Mouse (Mus musculus): Measurements from ENCODE around the gene Tbx2. TPM values are rescaled to one million over a fixed set of nuclear protein-coding genes. Genes with fewer than 3 reads are reported as not detected.

Tbx2 gene
- polyA plus RNA-seq, 1 experiment from 2014 or later, result 0.37 TPM

DNA sequence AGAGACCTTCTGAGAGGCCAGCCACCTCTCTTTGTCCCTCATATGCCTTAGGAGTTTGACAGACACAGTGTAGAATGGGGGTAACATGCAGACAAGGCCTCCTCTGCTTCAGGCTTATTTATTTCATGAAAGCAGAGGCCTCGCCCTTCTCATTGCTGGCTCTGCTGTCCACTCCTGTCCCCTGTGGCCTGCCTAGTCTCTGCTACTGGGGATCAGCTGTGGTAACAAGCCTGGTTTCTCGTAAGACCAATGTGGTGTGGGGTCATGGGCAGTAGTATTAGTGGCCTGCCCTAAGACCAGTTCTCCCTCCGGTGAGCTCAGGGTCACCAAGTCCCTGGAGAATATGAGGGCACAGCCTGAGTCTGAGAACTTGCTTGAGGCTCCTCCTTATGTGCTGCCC is 11.4 kb upstream of the Tbx2 start:
- Histone ChIP-seq H3K9ac (replicated peaks; ENCODE audit: low read depth, low read length) (no peak overlapping the region), H3K36me3 (ENCODE audit: control insufficient read depth, insufficient read depth, low read length) (no peaks in the 10 kb centered on the region), H3K27ac (ENCODE audit: low read depth, low read length) (no peak overlapping the region), H3K4me2 (ENCODE audit: low read depth, low read length) (no peak overlapping the region), H3K27me3 (ENCODE audit: control insufficient read depth, insufficient read depth, low read length) (no peaks in the 10 kb centered on the region), H3K9me3 (ENCODE audit: control insufficient read depth, low read length) (no peaks in the 10 kb centered on the region), H3K4me3 (ENCODE audit: low read depth, low read length) (no peak overlapping the region), H3K4me1 (ENCODE audit: control insufficient read depth, insufficient read depth, low read length) (no peaks in the 10 kb centered on the region)
- 83% methylated on average over 3 of the region's 3 CpGs for WGBS
- ATAC-seq (ENCODE audit: low read depth), result no peak

DNA sequence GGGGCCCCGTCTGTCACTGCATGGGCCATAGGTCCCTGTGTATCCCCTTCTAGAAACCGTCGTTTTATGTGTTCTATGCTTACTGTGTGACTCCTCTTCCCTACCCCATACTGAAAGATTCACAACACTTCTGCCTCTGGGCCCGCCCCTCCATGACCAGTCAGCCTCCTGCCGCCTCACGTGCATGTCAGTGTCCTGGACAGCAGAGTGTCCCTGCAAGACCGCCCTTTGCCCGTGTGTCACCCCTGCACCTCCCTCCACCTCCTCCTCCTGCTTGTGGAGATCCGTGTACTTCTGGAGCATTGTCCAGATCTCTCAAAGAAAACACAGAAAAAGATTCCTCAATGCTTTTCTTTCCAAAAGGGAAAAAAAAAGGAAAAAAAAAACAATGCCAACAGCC is 10.7 kb upstream of the Tbx2 start:
- Histone ChIP-seq H3K4me1 (ENCODE audit: control insufficient read depth, insufficient read depth, low read length) (no peaks in the 10 kb centered on the region), H3K4me2 (ENCODE audit: low read depth, low read length) (no peak overlapping the region), H3K9ac (replicated peaks; ENCODE audit: low read depth, low read length) (no peak overlapping the region), H3K27me3 (ENCODE audit: control insufficient read depth, insufficient read depth, low read length) (peaks cover 4% of the 10 kb centered on the region), H3K36me3 (ENCODE audit: control insufficient read depth, insufficient read depth, low read length) (no peaks in the 10 kb centered on the region), H3K27ac (ENCODE audit: low read depth, low read length) (no peak overlapping the region), H3K4me3 (ENCODE audit: low read depth, low read length) (no peak overlapping the region), H3K9me3 (ENCODE audit: control insufficient read depth, low read length) (no peaks in the 10 kb centered on the region)
- ATAC-seq (ENCODE audit: low read depth), result no peak
- 77% methylated on average over 9 of the region's 9 CpGs for WGBS

DNA sequence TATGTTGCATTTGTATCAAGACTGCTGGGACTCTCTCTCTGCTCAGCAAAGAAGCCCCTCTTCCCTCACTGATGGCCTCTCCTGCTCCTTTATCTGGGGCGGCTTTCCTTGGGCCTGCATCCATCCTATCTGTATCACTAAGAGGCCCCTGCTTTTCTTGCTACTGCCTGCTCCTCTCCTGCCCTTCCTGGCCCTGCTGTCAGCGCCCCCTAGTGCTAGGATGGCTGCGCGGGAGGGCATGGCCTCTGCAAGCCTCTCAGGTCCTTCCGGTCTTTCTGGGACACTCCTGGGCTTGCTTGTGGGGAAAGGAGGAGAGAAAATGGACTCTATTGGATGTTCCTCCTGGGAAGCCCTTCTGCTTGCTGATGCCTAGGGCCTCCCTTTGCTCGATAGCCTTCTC is 9.2 kb upstream of the Tbx2 start:
- Histone ChIP-seq H3K36me3 (ENCODE audit: control insufficient read depth, insufficient read depth, low read length) (no peaks in the 10 kb centered on the region), H3K27ac (ENCODE audit: low read depth, low read length) (no peak overlapping the region), H3K4me1 (ENCODE audit: control insufficient read depth, insufficient read depth, low read length) (no peaks in the 10 kb centered on the region), H3K4me2 (ENCODE audit: low read depth, low read length) (no peak overlapping the region), H3K4me3 (ENCODE audit: low read depth, low read length) (no peak overlapping the region), H3K27me3 (ENCODE audit: control insufficient read depth, insufficient read depth, low read length) (peaks cover 18% of the 10 kb centered on the region), H3K9me3 (ENCODE audit: control insufficient read depth, low read length) (no peaks in the 10 kb centered on the region), H3K9ac (replicated peaks; ENCODE audit: low read depth, low read length) (no peak overlapping the region)
- 8% methylated on average over 6 of the region's 6 CpGs for WGBS
- ATAC-seq (ENCODE audit: low read depth), result no peak

DNA sequence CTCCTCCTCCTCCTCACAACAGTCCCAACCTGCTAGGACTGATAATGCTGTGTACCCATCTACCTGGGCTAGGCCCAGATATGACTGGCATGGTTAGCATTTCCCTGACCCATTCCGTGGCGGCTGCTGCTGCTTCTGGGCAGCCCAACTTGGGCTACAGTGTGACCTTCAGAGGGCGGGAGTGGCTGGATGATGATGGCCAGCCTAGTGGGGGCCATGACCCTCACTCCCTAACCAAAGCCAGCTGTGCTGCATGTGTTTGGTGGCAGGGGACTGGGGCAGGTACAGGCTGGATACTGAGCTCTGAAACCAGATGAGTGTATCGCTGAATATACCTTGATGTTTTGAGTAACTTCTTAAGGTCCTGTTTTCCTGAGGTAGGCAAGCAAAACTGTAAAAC is 8.6 kb upstream of the Tbx2 start:
- H3K4me2 ChIP-seq (ENCODE audit: low read depth, low read length), result no peak overlapping the region
- H3K27me3 ChIP-seq (ENCODE audit: control insufficient read depth, insufficient read depth, low read length), result peaks cover 24% of the 10 kb centered on the region
- ATAC-seq (ENCODE audit: low read depth), result no peak
- H3K4me1 ChIP-seq (ENCODE audit: control insufficient read depth, insufficient read depth, low read length), result no peaks in the 10 kb centered on the region
- no peaks in the 10 kb centered on the region for H3K36me3 ChIP-seq (ENCODE audit: control insufficient read depth, insufficient read depth, low read length)
- H3K9me3 ChIP-seq (ENCODE audit: control insufficient read depth, low read length), result no peaks in the 10 kb centered on the region
- WGBS, result 88% methylated on average over 4 of the region's 4 CpGs
- H3K27ac ChIP-seq (ENCODE audit: low read depth, low read length), result no peak overlapping the region
- no peak overlapping the region for H3K4me3 ChIP-seq (ENCODE audit: low read depth, low read length)
- H3K9ac ChIP-seq (replicated peaks; ENCODE audit: low read depth, low read length), result no peak overlapping the region

DNA sequence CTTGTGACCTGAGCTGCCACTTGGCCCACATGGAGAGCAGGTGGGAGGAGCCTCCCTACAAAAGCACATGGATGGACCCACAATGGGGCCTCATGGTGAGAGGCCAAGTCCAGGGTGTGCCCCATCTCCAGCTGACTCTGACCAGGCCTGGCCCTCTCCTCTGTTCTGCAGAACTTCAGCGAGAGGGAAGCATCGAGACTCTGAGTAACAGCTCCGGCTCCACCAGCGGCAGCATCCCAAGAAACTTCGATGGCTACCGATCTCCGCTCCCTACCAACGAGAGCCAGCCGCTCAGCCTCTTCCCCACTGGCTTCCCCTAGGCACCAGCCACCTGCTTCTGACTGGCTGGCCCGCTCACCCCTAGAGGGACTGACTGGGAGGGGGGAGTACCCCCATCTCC is 7.3 kb upstream of the Tbx2 start:
- H3K36me3 ChIP-seq (ENCODE audit: control insufficient read depth, insufficient read depth, low read length), result no peaks in the 10 kb centered on the region
- H3K4me2 ChIP-seq (ENCODE audit: low read depth, low read length), result no peak overlapping the region
- no peak overlapping the region for H3K27ac ChIP-seq (ENCODE audit: low read depth, low read length)
- peaks cover 33% of the 10 kb centered on the region for H3K27me3 ChIP-seq (ENCODE audit: control insufficient read depth, insufficient read depth, low read length)
- WGBS, result 77% methylated on average over 9 of the region's 10 CpGs
- H3K4me3 ChIP-seq (ENCODE audit: low read depth, low read length), result no peak overlapping the region
- H3K9ac ChIP-seq (replicated peaks; ENCODE audit: low read depth, low read length), result no peak overlapping the region
- H3K4me1 ChIP-seq (ENCODE audit: control insufficient read depth, insufficient read depth, low read length), result no peaks in the 10 kb centered on the region
- H3K9me3 ChIP-seq (ENCODE audit: control insufficient read depth, low read length), result no peaks in the 10 kb centered on the region
- no peak for ATAC-seq (ENCODE audit: low read depth)

DNA sequence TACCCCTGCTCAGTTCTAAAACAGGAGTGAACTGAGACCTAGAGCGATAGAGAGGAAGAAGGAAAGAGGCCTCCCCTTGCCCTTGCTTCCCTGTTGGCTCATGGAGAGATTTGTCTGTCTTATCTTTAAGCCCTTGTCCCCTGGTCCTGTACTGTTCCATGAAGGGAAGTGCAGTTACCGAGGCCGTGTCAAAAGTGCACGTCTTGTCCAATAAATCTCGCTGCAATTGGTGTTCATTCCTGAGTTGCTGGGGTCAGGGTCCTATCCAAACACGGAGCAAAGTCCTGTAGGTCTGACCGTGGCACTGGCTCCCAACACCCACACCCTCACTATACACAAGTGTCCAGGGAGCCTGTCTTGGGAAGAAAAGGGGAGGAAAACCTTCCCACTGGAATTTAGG is 6.5 kb upstream of the Tbx2 start:
- Histone ChIP-seq H3K4me3 (ENCODE audit: low read depth, low read length) (no peak overlapping the region), H3K9ac (replicated peaks; ENCODE audit: low read depth, low read length) (no peak overlapping the region), H3K4me2 (ENCODE audit: low read depth, low read length) (no peak overlapping the region), H3K36me3 (ENCODE audit: control insufficient read depth, insufficient read depth, low read length) (no peaks in the 10 kb centered on the region), H3K27ac (ENCODE audit: low read depth, low read length) (no peak overlapping the region), H3K27me3 (ENCODE audit: control insufficient read depth, insufficient read depth, low read length) (peaks cover 38% of the 10 kb centered on the region), H3K9me3 (ENCODE audit: control insufficient read depth, low read length) (no peaks in the 10 kb centered on the region), H3K4me1 (ENCODE audit: control insufficient read depth, insufficient read depth, low read length) (no peaks in the 10 kb centered on the region)
- 69% methylated on average over 7 of the region's 7 CpGs for WGBS
- no peak for ATAC-seq (ENCODE audit: low read depth)

DNA sequence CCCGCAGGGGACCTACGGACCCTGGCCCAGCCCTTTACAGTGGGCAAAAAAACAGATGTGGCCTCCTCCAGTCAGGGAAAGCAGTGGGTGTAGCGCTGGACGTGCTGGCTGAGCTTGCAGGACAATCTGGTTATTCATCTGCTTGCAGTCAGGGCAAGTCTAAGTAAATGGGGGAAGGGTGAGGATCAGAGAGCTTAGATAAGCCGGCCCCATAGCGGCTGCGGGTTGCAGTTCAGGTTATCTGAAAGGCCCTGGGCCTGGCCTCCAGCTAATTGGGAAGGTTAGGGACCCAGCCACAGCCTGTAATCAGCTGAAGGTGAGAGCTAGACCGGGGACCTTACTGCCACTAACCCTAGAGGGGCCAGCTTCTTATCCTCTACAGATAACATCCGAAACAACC is 5.0 kb upstream of the Tbx2 start:
- Histone ChIP-seq H3K27ac (ENCODE audit: low read depth, low read length) (no peak overlapping the region), H3K27me3 (ENCODE audit: control insufficient read depth, insufficient read depth, low read length) (peaks cover 45% of the 10 kb centered on the region)

DNA sequence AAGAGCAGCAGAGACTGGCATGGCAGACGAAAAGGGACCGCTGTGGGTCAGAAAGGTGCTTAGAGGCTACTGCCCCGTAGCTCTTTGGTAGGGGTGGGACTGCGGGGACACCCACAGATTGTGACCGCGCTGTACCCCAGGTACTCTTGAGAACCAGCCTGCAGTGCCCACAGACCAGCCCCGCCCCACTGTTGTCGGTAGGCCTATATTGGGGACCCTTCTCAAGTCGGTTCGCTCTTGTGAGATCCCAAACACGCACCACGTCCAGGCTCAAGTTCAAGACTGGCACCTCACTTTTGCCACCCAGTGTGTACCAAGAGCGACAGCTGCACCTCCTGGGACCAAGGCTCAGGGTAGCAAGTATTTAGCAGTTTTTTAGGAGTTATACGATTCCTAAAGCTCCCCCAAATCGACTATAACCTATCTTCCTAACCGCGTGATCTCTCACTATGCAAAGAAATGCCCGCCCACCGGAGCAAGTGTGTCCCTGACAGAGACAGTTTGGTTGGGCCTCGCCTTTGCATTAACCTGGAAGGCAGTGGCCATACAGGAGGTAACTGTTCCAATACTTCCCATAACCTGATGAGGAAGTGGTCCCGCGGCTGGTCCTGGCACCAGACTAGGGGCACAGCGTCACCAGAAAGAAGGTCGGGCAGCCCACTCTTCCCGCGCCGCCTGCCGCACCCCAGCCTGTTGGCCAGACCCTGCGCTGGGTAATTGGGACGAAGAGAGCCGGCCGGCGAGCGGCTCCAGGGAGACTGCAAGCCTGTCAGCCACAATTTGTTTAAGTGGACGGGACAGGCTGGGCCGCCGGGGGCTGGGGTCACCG is 3.4 kb upstream of the Tbx2 start:
- H3K36me3 ChIP-seq (ENCODE audit: control insufficient read depth, insufficient read depth, low read length), result no peaks in the 10 kb centered on the region
- H3K4me2 ChIP-seq (ENCODE audit: low read depth, low read length), result no peak overlapping the region
- 0 out of 2 replicates have a peak, but pooled peaks cover 6% of the 10 kb centered on the region for H3K4me1 ChIP-seq (ENCODE audit: control insufficient read depth, insufficient read depth, low read length)
- no peak overlapping the region for H3K9ac ChIP-seq (replicated peaks; ENCODE audit: low read depth, low read length)
- ATAC-seq (ENCODE audit: low read depth), result no peak
- no peak overlapping the region for H3K4me3 ChIP-seq (ENCODE audit: low read depth, low read length)
- no peaks in the 10 kb centered on the region for H3K9me3 ChIP-seq (ENCODE audit: control insufficient read depth, low read length)
- H3K27ac ChIP-seq (ENCODE audit: low read depth, low read length), result no peak overlapping the region
- WGBS, result 6% methylated on average over 37 of the region's 38 CpGs
- H3K27me3 ChIP-seq (ENCODE audit: control insufficient read depth, insufficient read depth, low read length), result peaks cover 47% of the 10 kb centered on the region

More for the DNA sequence above, 5.0 kb upstream of the Tbx2 start:
- H3K4me2 ChIP-seq (ENCODE audit: low read depth, low read length), result no peak overlapping the region
- no peak overlapping the region for H3K4me3 ChIP-seq (ENCODE audit: low read depth, low read length)
- no peaks in the 10 kb centered on the region for H3K36me3 ChIP-seq (ENCODE audit: control insufficient read depth, insufficient read depth, low read length)
- ATAC-seq (ENCODE audit: low read depth), result no peak
- H3K4me1 ChIP-seq (ENCODE audit: control insufficient read depth, insufficient read depth, low read length), result no peaks in the 10 kb centered on the region
- H3K9me3 ChIP-seq (ENCODE audit: control insufficient read depth, low read length), result no peaks in the 10 kb centered on the region
- H3K9ac ChIP-seq (replicated peaks; ENCODE audit: low read depth, low read length), result no peak overlapping the region
- WGBS, result 18% methylated on average over 9 of the region's 9 CpGs

DNA sequence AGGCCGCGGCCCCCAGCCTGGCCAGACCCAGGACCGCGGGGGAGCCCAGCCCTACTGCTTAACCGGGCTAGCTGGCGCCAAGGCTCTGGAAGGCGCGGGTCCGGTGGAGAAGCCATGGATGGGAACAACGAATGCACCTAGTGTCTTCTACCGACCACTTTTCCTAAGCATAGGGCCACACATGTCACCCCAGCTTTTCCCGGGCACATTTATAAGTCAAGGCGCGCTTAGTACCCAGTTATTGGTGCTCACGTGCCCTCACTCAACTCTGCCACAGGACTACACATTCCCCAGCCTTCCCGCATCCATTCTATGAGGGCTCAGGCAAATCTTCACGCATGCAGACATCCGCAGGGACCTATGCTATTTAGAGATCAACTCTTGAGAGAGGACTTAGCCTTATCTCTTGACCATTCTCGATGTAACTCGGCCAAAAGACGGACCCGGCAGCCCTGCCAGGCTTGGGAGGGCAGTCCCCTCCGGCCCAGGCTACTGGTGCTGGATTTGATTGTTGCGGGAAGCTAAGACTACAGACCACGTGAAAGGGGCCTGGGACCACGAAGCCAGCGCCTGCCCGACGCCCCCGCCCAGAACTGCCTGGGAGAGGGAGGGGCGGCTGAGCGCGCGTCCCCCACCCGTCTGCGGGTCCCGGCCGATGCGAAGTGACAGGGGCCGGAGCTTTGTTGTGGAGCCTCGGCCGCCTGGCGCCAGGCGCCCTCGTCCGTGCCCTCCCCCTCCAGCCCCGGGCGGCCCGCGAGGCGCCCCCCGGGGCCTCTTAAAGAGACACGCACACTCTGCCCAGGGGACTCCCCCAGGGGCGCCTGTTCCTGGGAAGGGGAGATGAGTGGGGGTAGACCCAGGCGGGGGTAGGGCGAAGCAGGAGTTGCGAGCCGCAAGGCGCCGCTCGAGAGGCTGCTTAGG is 2.6 kb upstream of the Tbx2 start:
- 1% methylated on average over 60 of the region's 61 CpGs for WGBS
- Histone ChIP-seq H3K9ac (replicated peaks; ENCODE audit: low read depth, low read length) (no peak overlapping the region), H3K27ac (ENCODE audit: low read depth, low read length) (no peak overlapping the region), H3K27me3 (ENCODE audit: control insufficient read depth, insufficient read depth, low read length) (peaks cover 53% of the 10 kb centered on the region), H3K4me2 (ENCODE audit: low read depth, low read length) (peak overlapping the region; percentile 32; the same call in 1 of the 2 replicates), H3K9me3 (ENCODE audit: control insufficient read depth, low read length) (no peaks in the 10 kb centered on the region), H3K36me3 (ENCODE audit: control insufficient read depth, insufficient read depth, low read length) (no peaks in the 10 kb centered on the region), H3K4me1 (ENCODE audit: control insufficient read depth, insufficient read depth, low read length) (0 out of 2 replicates have a peak, but pooled peaks cover 6% of the 10 kb centered on the region), H3K4me3 (ENCODE audit: low read depth, low read length) (peak overlapping the region; percentile 9; the same call in 1 of the 2 replicates)
- ATAC-seq (ENCODE audit: low read depth), result no peak

Measured in neural tube, embryonic 14.5 days (tissue).